Mouse (Mus musculus) urinary bladder, postnatal 36 days (tissue): ENCODE results near the gene Slc6a20b.
"Not testable (repeated sequence)": the region's sequence is repeated elsewhere in the genome, so short reads cannot be mapped to it uniquely, and the experiment has no call there.

Source experiments
- DNase-seq, 2 experiments: peaks; one replicate each; pipeline ENCODE4 v3.0.0; 2022; ENCODE audit warnings: low spot score in 2 of 2, mixed read lengths in 1 of 2

The Slc6a20b gene

DNA sequence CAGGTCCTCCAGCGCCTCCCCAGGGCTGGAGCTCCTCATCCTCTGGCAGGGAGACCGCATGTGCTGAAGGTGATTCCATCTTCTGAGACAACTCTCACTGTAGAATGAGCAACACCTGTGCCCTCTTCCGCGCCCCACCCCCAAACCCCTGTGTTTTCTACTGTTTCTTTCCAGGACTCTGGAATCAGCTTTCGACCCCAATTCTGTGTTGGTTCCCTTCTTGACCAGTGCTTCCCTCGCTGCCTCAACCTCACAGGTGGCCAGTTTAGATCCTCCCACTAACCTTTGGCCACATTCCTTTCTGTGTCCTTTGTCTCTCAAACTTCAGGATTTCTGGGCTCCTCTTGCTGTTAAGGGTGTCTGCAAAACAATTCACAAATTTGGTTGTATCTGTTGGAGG lies at the start of gene Slc6a20b:
Slc6a20b (minus strand) TSS at position 285 of the 400 bp plus-strand sequence.
- no peak for DNase-seq

DNA sequence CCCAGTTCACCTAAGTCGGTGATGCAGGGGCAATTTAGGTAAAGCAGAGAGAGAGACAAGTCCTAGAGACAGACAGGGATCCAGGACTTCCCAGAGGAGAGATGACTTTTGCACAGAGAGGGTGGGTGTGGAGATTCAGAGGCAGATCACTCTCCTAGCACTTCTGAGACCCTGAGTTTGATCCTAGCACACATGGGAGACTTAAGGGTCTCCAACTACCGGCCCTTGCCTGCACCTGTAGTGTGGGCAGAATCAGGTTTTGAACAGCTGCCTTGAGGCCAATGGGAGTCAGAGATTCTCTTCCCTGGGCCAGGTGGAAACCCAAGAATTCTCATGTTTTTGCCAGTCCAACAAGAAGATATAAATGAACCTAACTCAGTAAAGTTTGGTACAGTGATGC lies 46.8 kb upstream of the Slc6a20b start:
- no peak for DNase-seq

- peak in 1 of 2 experiments; percentile 12 for DNase-seq
Observed at GRCm38 (mm10) chr9:123678327-123679105, 46.2 kb upstream of the Slc6a20b start, which contains the start of the genes Ccr9 and Slc6a20a. TSS of gene Ccr9 (plus strand) at chr9:123678439. TSS of gene Slc6a20a (minus strand) at chr9:123678885.

DNA sequence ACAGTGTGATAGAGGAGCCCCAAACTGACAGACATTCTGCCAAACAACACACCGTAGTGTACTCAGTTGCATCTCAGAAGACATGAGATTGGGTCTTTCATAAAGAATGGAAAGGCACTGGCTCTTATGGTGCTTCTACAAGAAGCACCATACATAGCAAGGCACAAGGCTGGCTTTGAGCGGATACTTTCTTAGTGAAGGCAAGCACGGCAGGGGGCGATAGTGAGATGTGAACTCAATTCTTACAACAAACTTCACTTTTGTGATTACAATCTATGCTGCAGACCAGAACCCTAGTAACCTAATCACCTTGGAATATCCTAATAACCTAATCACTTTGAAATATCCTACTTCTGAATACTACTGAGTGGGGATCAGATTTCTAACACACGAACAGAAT lies 33.3 kb upstream of the Slc6a20b start:
- DNase-seq: peak in 1 of 2 experiments; percentile 25

DNA sequence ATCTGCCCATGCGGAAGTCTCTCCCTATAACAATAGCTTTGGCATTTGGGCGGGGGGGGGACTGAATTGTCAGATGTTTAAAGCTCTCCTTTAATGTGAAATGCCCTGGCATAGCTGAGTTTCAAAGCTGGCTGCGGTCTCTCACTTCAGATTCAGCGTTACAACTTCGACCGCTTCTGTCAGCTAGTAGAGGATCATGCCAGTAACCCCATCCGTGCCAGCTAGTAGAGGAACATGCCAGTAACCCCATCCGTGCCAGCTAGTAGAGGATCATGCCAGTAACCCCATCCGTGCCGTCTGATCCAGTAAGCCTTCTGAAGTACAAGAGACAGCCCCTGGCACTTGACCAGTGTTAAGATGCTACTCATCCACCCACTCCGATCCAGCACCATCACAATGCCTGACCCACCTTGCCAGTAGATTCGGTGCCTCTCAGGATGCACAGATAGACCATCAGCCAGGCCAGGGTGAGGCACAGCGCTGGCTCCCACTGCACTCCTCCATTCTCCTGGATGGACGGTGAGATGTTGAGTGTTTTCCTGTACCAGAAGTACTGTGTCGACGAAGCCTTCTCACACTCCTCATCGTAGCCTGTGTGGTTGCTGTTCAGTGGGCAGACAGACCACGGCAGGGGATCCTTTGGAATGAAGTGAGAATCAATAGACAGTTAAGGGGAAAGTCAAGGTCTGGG lies 27.8 kb upstream of the Slc6a20b start:
- not testable (repeated sequence) for DNase-seq

- peak in 1 of 2 experiments; percentile 19 for DNase-seq
Observed at GRCm38 (mm10) chr9:123658981-123659380, 26.6 kb upstream of the Slc6a20b start.

- DNase-seq: no peak
Observed at GRCm38 (mm10) chr9:123657457-123657856, 25.1 kb upstream of the Slc6a20b start.

GRCm38 (mm10) chr9:123651369-123651768 lies 19.0 kb upstream of the Slc6a20b start:
- peak; percentile 7 to 9 for DNase-seq

GRCm38 (mm10) chr9:123649785-123650511 lies 17.6 kb upstream of the Slc6a20b start:
- DNase-seq: no peak

GRCm38 (mm10) chr9:123640106-123640505 lies 7.7 kb upstream of the Slc6a20b start:
- no peak for DNase-seq

DNA sequence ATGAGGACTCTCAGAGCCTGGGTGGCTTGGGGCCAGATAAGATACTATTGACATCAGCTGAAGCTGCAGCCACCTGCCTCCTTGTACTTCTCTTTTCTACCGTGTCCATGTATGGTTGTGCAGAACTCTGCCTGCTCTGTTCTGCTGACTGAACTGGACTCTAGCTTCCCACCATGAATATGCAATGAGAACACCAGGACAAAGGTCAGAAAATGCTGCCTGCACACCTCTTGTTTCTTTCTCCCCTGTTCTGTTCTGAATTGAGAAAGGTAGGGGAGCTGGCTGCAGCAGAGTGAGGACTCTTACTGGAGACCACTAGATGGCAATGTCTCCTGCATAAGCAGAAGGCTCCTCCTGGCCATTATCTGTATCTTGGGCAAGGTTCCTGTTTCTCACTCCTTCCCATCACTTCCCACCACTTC lies 6.3 kb upstream of the Slc6a20b start:
- DNase-seq: peak; percentile 11 to 12

GRCm38 (mm10) chr9:123638231-123638630 lies 5.9 kb upstream of the Slc6a20b start:
- no peak for DNase-seq

DNA sequence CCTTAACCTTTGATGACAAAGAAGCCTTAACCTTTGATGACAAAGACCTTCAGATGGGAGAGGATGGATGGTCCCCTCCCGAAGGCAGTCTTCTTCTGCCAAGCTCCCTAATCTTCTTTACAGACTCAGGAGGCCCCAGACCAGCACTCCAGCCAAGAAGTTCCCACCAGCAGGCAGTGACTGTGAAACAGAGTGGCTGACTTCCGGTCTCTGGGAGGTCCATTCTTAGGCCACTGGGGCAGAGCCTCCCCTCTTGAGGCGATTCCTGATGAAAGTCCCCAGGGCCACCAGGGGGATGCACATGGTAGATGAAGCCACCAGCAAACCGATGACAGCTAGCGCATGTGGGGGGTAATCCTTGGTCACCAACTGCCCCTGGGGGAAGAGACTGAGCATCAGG lies 4.4 kb upstream of the Slc6a20b start:
- DNase-seq: no peak

- no peak for DNase-seq
Observed at GRCm38 (mm10) chr9:123632993-123633392, 628 bp upstream of the Slc6a20b start.

GRCm38 (mm10) chr9:123631666-123632065 lies 699 bp downstream of the Slc6a20b start:
- DNase-seq: no peak

GRCm38 (mm10) chr9:123625821-123626220 lies 6.5 kb downstream of the Slc6a20b start:
- no peak for DNase-seq

- no peak for DNase-seq
Observed at GRCm38 (mm10) chr9:123624741-123625140, 7.6 kb downstream of the Slc6a20b start.

DNA sequence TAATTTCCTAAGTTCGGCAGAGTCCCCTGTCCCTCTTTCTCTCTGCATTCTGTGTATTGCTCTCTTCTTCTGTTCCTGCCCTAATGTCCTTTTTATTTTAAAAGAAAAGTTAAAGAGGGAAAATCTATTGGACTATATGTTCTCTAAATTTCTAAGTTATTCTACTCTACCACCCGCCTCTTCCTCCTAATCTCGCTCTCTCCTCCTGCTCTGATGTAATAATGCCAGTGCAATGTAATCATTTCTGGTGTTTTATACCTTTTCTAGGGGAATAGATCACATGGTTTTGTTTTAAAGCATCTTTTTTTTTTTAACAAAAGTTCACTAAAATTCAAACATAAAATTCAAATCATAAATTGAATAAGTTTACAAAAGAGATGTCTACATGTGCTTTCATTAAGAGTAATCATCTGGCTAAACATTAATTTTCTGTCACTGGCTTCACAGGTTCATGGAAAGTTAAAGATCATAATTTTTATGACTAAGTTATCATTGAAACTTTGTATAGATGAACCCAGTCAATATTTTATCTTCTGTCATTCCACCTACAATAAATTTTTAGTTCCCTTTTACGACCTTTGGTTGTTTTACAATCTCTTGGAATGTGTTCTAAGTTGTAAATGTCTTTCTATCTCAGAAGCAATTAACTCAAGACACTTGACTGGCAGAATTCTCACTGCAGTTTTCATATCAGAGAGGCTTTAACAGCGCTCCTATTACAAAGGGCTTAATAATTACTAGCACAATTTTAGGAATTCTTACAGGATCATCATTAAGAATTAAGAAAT lies 11.9 kb downstream of the Slc6a20b start:
- DNase-seq: no peak

DNA sequence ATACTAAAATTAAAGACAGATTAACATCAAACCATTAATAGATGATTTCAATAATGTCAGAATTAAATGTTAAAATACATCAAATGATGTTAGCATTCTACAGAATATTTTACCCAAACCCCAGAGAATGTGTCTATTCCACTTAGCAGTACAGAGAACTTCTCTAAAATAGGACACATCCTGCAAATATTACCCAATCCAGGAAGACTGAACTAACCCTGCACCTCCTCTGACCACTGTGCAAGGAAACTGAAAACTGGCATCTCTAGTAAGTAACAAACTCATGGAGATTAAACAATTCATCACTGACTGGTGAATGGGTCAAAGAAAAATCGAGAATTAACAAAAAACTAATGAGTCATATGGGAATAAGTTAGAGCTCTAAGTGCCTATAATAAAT lies 30.8 kb downstream of the Slc6a20b start:
- no peak for DNase-seq

DNA sequence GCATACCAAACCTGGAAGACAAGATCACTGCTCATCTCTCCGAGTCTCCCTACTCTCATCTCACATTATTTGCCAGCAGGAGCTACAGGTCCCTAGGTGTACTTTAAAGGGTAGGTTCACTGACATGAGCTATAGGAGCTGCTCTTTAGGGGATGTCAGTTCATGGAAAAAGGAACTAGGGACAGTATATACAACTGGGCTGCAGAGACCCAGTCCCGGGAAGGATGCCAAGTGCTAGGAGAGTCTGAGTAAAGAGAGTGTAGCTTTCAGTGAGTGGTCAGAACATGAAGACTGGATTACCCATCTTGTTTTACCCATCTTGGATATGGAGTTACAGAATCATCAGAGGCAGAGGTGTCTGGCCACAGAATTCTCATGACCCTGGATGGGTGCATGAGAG lies 35.0 kb downstream of the Slc6a20b start:
- DNase-seq: no peak

DNA sequence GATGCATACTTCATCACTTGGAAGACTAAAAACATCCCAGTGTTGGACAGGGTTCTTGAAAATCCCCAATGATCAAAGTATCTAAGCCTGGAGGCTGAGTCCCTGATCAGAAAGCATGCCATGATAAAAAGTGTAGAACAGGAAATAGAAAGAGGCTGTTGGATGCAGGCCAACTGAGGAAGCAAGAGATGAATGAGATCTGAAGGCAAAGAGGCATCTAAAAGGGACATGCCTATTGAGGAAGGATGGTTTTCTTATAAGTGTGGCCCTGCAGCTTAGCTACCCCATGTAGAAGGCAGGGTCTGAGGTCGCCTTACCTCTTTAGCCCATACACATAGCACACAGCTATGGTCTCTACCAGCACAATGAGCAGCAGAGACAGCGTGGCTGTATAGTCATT lies 35.5 kb downstream of the Slc6a20b start:
- DNase-seq: no peak
